Mouse (Mus musculus): ENCODE results near the gene Prg2.

The Prg2 gene

DNA sequence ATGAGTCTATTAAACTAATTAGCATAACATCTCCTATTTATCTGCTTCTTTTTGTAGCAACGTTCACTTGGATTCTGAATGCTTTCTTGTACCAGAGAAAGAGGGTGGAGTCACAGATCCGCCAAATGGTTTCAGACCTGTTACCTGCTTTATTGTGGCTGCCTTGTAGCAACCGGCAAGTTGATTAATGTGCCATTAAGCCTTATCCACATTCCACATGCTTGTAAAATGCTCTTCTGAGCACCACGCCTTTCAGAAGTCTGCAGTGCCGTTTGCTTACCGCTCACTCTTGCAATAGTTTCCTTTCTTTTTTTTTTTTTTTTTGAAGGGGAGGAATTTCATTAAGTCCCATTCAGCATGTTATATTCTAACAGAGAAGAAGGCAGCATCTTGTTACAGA, 49.6 kb downstream of the Prg2 start:
- DNase-seq (ENCODE audit: low spot score in 2 of 2): no peak

- no peak for DNase-seq (ENCODE audit: low spot score in 2 of 2)
These were observed 50.7 kb downstream of the Prg2 start for GRCm38 (mm10) chr2:85030989-85031388.

DNA sequence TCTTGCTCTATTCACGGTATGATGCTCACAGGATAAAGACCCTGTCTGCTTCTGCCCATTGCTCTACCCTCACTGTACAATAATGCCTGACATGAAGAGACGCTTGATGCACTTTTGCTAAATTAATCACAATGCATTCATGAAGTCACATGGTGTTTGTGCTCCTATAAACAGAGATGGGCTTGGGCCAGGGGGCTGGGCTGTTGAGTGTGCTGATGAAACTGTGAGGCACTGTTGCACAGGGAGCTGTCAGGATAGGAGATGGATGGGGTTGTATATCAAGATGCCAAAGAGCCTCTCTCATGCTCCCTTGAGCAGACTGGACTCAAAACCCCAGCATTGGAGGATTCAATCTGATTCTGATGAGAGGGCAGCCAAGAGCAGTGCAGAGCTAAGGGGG, 52.9 kb downstream of the Prg2 start:
- DNase-seq (ENCODE audit: low spot score in 2 of 2): no peak
